Mouse (Mus musculus): ENCODE data around the gene Me3. TPM values are rescaled to one million over a fixed set of nuclear protein-coding genes. Genes with fewer than 3 reads are reported as not detected.

Gene Me3
- total RNA-seq, 1 experiment: 0.13 TPM

GRCm38 (mm10) chr7:89678719-89679118 lies 46.5 kb downstream of the Me3 start:
- Histone ChIP-seq H3K27ac (ENCODE audit: insufficient read depth, low read depth, low read length, poor library complexity, severe bottlenecking) (no peak overlapping the region), H3K4me1 (ENCODE audit: control insufficient read depth in 2 of 2, insufficient read depth in 2 of 2, low read length in 2 of 2, poor library complexity in 1 of 2) (no peaks in the 10 kb centered on the region), H3K9ac (ENCODE audit: insufficient read depth, low read depth, low read length, poor library complexity, severe bottlenecking) (no peak overlapping the region), H3K36me3 (ENCODE audit: control insufficient read depth, insufficient read depth, low read length, poor library complexity, severe bottlenecking) (no peaks in the 10 kb centered on the region), H3K9me3 (ENCODE audit: control insufficient read depth, insufficient read depth, low read depth, low read length) (no peaks in the 10 kb centered on the region), H3K4me3 (ENCODE audit: insufficient read depth in 1 of 2, low read depth in 1 of 2, low read length in 2 of 2, poor library complexity in 1 of 2, severe bottlenecking in 1 of 2) (no peak overlapping the region)
- TF ChIP-seq ZNF384 (IDR thresholded peaks at IDR 0.05; ENCODE audit: low read depth, low read length) (no peak), HCFC1 (IDR thresholded peaks at IDR 0.05; ENCODE audit: borderline replicate concordance, insufficient read depth, low read length) (no peak), ZC3H11A (IDR thresholded peaks at IDR 0.05; ENCODE audit: borderline replicate concordance, low read depth, low read length) (no peak), MAFK (IDR thresholded peaks at IDR 0.05; ENCODE audit: insufficient read depth, low read depth, low read length) (no peak), CHD2 (IDR thresholded peaks at IDR 0.05; ENCODE audit: low read depth, low read length) (no peak)
- in situ Hi-C loops (cut with MboI; ENCODE audit: low sequenced_read_pairs in 2 of 2, unreplicated experiment in 2 of 2): no loop called here
- no peak for DNase-seq (ENCODE audit: low read depth, low spot score)

GRCm38 (mm10) chr7:89679139-89679538 lies 46.9 kb downstream of the Me3 start:
- H3K27ac ChIP-seq (ENCODE audit: insufficient read depth, low read depth, low read length, poor library complexity, severe bottlenecking): no peak overlapping the region

DNA sequence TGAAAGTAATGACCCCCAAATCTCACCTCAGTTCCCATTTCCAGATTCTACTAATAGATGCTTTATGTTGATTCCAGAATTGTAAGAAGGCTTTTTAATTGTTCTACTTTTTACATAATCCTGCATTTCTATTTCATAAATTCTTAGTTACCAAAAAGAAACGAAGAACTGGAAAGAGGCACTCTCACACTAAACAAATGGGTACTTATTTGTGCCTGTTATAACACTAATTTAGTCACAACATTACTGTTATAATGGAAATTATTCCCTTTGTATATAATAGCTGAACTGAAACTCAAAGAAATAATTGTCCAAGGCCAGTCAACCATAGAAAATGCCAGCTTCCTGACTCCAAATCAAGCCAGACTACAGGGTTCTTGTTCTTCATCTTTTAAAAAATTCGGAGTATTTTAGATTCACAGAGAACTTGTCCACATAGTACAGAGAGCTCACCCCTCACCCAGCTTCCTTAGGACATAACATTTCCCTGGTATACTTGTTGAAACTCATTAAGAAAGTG lies 47.5 kb downstream of the Me3 start:
- TF ChIP-seq ZC3H11A (IDR thresholded peaks at IDR 0.05; ENCODE audit: borderline replicate concordance, low read depth, low read length) (no peak), MAFK (IDR thresholded peaks at IDR 0.05; ENCODE audit: insufficient read depth, low read depth, low read length) (no peak), HCFC1 (IDR thresholded peaks at IDR 0.05; ENCODE audit: borderline replicate concordance, insufficient read depth, low read length) (no peak), ZNF384 (IDR thresholded peaks at IDR 0.05; ENCODE audit: low read depth, low read length) (no peak), CHD2 (IDR thresholded peaks at IDR 0.05; ENCODE audit: low read depth, low read length) (no peak)
- H3K27ac ChIP-seq (ENCODE audit: insufficient read depth, low read depth, low read length, poor library complexity, severe bottlenecking): no peak overlapping the region
- in situ Hi-C loops (cut with MboI; ENCODE audit: low sequenced_read_pairs in 2 of 2, unreplicated experiment in 2 of 2): no loop called here
- no peak overlapping the region for H3K9ac ChIP-seq (ENCODE audit: insufficient read depth, low read depth, low read length, poor library complexity, severe bottlenecking)
- no peaks in the 10 kb centered on the region for H3K4me1 ChIP-seq (ENCODE audit: control insufficient read depth in 2 of 2, insufficient read depth in 2 of 2, low read length in 2 of 2, poor library complexity in 1 of 2)
- no peak for DNase-seq (ENCODE audit: low read depth, low spot score)
- no peaks in the 10 kb centered on the region for H3K36me3 ChIP-seq (ENCODE audit: control insufficient read depth, insufficient read depth, low read length, poor library complexity, severe bottlenecking)
- no peak overlapping the region for H3K4me3 ChIP-seq (ENCODE audit: insufficient read depth in 1 of 2, low read depth in 1 of 2, low read length in 2 of 2, poor library complexity in 1 of 2, severe bottlenecking in 1 of 2)
- H3K9me3 ChIP-seq (ENCODE audit: control insufficient read depth, insufficient read depth, low read depth, low read length): no peaks in the 10 kb centered on the region

More at GRCm38 (mm10) chr7:89679139-89679538, 46.9 kb downstream of the Me3 start:
- in situ Hi-C loops (cut with MboI; ENCODE audit: low sequenced_read_pairs in 2 of 2, unreplicated experiment in 2 of 2): no loop called here
- no peak overlapping the region for H3K9ac ChIP-seq (ENCODE audit: insufficient read depth, low read depth, low read length, poor library complexity, severe bottlenecking)
- H3K9me3 ChIP-seq (ENCODE audit: control insufficient read depth, insufficient read depth, low read depth, low read length): no peaks in the 10 kb centered on the region
- H3K4me1 ChIP-seq (ENCODE audit: control insufficient read depth in 2 of 2, insufficient read depth in 2 of 2, low read length in 2 of 2, poor library complexity in 1 of 2): no peaks in the 10 kb centered on the region
- H3K36me3 ChIP-seq (ENCODE audit: control insufficient read depth, insufficient read depth, low read length, poor library complexity, severe bottlenecking): no peaks in the 10 kb centered on the region
- no peak overlapping the region for H3K4me3 ChIP-seq (ENCODE audit: insufficient read depth in 1 of 2, low read depth in 1 of 2, low read length in 2 of 2, poor library complexity in 1 of 2, severe bottlenecking in 1 of 2)
- TF ChIP-seq ZC3H11A (IDR thresholded peaks at IDR 0.05; ENCODE audit: borderline replicate concordance, low read depth, low read length) (no peak), CHD2 (IDR thresholded peaks at IDR 0.05; ENCODE audit: low read depth, low read length) (no peak), HCFC1 (IDR thresholded peaks at IDR 0.05; ENCODE audit: borderline replicate concordance, insufficient read depth, low read length) (no peak), ZNF384 (IDR thresholded peaks at IDR 0.05; ENCODE audit: low read depth, low read length) (no peak), MAFK (IDR thresholded peaks at IDR 0.05; ENCODE audit: insufficient read depth, low read depth, low read length) (no peak)
- no peak for DNase-seq (ENCODE audit: low read depth, low spot score)

DNA sequence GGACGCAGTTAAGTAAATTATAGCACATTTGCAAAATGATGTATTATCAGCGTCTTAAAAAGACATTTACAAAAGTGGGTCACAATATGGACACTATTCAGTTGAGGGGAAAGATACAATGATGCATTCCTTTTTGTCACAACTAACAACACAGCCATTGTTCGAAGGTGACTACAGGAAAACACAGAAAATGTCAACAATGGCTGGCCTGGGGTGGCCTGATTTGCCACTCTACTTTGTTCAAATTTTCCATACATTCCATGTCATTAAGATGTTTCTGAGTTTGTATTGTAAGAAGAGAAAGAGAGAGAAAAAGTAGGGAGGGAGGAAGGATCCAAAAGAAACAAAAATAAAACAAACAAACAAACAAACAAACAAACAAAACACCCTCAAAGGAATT lies 48.7 kb downstream of the Me3 start:
- Histone ChIP-seq H3K4me1 (ENCODE audit: control insufficient read depth in 2 of 2, insufficient read depth in 2 of 2, low read length in 2 of 2, poor library complexity in 1 of 2) (no peaks in the 10 kb centered on the region), H3K9ac (ENCODE audit: insufficient read depth, low read depth, low read length, poor library complexity, severe bottlenecking) (no peak overlapping the region), H3K27ac (ENCODE audit: insufficient read depth, low read depth, low read length, poor library complexity, severe bottlenecking) (no peak overlapping the region), H3K36me3 (ENCODE audit: control insufficient read depth, insufficient read depth, low read length, poor library complexity, severe bottlenecking) (no peaks in the 10 kb centered on the region), H3K9me3 (ENCODE audit: control insufficient read depth, insufficient read depth, low read depth, low read length) (no peaks in the 10 kb centered on the region), H3K4me3 (ENCODE audit: insufficient read depth in 1 of 2, low read depth in 1 of 2, low read length in 2 of 2, poor library complexity in 1 of 2, severe bottlenecking in 1 of 2) (no peak overlapping the region)
- no peak for TF ChIP-seq ZNF384 (IDR thresholded peaks at IDR 0.05; ENCODE audit: low read depth, low read length)
- no peak for TF ChIP-seq HCFC1 (IDR thresholded peaks at IDR 0.05; ENCODE audit: borderline replicate concordance, insufficient read depth, low read length)
- no peak for TF ChIP-seq MAFK (IDR thresholded peaks at IDR 0.05; ENCODE audit: insufficient read depth, low read depth, low read length)
- TF ChIP-seq CHD2 (IDR thresholded peaks at IDR 0.05; ENCODE audit: low read depth, low read length): no peak
- no peak for TF ChIP-seq ZC3H11A (IDR thresholded peaks at IDR 0.05; ENCODE audit: borderline replicate concordance, low read depth, low read length)
- in situ Hi-C loops (cut with MboI; ENCODE audit: low sequenced_read_pairs in 2 of 2, unreplicated experiment in 2 of 2): no loop called here
- no peak for DNase-seq (ENCODE audit: low read depth, low spot score)
